Mouse (Mus musculus): ENCODE measurements around the gene Sufu.
A peak's percentile ranks its signal among the peaks of the same experiment; 100 is the strongest.

Gene Sufu

DNA sequence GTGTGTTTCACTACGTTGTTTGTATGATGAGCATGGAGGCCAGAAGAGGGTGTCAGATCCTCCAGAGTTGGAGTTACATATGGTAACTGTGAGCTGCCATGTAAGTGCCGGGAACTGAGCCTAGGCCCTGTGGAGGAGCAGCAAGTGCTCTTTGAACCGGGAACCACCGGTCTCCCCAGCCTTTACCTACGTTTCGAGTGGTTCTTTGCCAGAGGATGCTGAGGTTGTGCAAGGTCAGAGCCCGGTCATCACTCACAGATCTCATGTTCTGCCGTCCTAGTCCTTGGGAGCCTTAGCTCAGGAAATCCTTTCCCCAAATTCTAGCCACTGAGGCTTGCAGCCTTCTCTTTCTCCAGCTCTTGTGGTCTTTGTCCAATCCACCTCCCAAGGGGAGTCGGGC is 37.5 kb downstream of the Sufu start:
- no peak for DNase-seq

DNA sequence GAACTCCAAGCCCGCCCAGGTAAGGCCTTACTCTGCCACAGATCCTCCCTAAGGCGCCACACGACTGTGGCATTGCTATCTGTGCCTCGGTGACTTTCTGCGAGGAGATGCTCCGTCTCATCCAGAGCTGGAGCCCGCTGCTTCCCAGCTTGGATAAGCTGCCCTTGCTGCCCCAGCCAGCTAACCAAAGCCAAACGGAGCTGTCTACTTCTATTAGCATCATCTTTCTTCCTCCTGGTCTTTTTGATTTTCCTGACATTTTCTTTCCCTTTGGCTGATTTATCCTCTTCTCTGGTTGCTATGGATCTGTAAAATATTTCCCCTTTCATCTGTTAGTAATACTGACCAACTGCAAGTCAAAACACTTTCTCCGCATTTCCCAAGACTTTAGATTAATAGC is 37.9 kb downstream of the Sufu start:
- DNase-seq = no peak

DNA sequence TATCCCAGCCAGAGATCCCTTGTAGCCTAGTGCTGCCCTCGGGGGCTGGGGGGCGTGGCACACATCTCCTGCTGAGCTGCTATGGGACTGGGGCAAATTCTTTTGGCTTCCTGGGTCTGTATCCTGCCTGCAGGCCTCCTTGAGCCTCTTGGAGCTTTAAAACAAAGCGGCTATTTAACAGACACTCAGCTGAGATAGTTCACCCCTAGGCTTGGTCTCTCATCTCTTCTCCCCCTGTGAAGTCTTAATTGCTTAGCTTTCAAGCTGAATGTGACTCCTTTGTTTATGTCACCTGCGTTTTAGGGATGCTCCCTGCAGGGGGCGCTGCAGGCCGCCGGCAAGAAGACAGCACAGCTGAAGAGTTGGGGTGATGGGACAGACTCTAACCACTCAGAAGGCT is 38.8 kb downstream of the Sufu start:
- DNase-seq = no peak

DNA sequence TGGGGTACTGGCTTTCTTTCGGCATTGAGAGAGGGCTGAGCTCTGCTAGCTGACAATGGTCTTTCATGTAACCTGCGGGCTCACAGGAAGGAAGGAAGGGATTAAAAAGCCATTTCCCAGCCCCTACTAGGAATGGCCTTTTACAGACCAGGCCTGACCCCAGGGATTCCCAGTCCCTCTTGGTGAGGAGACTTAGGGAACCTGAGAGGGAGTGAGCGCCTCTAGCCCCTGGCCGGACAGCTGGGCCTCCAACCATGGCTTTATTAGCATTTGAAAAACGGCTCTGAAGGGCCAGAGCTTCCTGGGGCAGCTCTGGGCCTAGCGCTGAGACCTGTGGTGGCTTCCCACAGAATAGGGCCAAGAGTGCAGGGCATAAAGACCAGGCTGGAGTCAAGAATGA is 46.8 kb downstream of the Sufu start:
- no peak for DNase-seq

DNA sequence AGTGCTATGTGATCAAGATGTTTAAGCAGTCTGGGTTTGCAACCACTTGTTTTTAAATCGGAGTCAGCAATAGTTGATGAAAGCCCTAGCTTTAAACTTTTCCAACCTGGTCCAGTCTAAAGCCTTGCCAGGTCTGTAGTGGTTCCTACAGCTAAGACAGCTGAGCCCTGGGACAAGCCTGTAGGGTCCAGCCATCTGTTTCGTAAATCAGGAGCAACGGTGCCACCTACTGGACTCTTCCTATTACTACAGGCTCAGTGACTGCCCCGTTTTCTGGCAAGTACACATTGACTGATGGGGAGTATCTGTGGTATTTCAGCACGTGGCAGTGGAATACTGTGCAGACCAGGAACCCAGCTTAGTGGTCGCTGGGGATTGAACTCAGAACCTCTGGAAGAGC is 47.5 kb downstream of the Sufu start:
- peak; percentile 88 for DNase-seq

DNA sequence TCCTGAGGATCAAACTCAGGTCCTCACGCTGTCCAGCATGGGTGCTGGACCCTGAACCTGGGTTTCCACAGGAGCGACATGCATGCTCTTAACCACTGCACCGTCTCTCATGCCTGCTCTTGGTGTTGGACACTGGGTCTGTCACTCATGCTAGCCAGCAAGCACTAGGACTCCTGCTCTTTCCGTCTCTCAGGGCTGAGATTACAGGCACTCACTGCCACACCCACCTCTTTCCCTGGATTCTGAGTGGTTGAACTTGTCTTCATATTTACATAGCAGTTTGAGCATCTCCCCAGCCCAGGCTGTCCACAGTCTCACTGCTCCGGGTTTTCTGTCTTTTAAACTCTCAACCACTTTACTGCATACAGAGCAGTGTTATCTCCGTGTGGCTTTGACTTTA is 48.9 kb downstream of the Sufu start:
- DNase-seq = no peak

DNA sequence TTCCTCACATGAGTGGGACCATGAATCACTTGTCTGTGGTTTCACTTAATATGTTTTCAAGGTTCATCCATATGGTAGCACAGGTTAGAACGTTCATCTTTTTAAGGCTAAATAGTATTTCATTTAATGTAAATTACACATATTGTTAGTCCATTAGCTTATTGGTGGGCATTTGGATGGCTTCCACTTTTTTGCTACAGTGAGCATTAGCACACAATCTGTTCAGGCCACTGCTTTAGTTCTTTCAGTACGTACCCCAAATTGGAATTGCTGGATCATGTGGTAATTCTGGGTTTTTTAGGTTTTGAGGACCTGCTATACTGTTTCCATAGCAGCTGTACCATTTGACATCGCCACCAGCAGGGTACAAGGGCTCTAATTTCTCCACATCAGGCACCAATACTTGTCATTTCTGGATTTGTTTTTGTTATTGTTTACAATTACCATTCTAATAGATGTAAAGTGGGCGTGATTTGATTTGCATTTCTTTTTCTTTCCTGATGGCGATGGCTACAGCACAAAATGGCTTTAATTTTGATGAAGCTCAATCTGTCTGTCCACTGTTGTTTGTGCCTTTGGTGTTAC is 49.8 kb downstream of the Sufu start:
- DNase-seq = no peak

DNA sequence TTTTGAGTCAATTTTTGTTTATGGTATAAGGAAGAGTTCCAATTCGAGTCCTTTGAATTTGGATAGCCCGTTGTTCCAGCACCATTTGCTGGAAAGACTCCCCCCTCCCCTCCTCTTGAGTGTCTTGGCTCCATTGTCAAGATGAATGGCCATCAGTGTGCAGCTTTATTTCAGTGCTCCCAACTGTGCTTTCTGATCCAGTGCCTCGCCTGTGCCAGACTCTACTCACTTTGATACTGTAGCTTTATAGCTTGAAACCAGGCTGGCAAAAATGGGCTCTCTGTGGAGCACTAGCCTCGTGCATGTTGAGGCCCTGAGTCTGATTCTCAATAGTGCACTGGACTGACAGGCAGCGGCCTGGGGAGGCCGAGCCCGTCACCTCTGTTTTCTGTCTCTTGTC is 50.4 kb downstream of the Sufu start:
- no peak for DNase-seq

DNA sequence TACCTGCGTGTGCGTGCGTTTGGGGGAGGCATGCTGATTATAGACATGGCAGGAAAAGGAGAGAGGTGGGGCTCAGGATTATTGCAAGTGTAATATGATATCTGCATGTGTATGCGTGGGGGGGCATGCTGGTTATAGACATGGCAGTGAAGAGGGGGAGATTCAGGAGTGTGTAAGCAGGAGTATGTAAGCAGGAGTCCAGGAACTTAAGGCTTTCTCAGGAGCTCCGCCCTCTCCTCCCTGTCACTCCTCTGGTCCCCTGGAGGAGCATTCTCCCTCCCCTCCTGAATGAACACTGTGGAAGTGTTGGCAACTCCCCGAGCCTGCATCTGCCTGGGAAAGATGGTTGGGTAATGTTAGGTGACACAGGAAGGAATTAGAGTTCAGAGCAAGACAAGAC is 51.2 kb downstream of the Sufu start:
- no peak for DNase-seq

DNA sequence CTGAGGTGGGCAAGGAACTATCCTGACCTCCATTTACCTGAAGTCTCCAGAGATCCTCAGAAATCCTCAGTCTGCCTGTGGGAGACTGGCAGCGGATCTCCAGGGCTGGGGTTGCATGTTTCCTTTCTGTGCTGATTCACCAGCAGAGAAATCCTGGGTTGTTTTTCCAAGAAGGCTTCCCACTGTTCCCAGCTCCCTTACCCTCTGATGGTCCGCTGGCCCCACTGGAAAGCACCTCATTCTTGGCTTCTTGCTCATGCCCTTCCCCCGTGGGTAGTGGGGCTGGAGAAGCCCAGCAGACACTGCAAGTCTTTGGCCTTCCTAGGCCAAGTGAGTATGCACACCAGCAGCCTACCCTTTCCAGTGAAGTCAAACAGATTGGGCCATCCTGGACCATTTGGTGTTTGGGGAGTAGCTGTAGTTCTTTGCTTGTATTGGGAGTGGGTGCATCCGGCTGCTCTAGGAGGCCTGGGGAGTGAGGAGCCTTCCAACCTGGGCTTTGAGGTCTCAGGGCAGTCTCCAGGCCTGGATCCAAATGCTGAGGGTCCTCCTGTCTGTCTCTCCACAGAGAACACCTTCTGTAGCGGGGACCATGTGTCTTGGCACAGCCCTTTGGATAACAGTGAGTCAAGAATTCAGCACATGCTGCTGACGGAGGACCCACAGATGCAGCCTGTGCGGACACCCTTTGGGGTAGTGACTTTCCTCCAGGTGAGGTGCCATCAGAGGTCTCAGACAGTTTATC is 52.7 kb downstream of the Sufu start:
- DNase-seq = no peak

DNA sequence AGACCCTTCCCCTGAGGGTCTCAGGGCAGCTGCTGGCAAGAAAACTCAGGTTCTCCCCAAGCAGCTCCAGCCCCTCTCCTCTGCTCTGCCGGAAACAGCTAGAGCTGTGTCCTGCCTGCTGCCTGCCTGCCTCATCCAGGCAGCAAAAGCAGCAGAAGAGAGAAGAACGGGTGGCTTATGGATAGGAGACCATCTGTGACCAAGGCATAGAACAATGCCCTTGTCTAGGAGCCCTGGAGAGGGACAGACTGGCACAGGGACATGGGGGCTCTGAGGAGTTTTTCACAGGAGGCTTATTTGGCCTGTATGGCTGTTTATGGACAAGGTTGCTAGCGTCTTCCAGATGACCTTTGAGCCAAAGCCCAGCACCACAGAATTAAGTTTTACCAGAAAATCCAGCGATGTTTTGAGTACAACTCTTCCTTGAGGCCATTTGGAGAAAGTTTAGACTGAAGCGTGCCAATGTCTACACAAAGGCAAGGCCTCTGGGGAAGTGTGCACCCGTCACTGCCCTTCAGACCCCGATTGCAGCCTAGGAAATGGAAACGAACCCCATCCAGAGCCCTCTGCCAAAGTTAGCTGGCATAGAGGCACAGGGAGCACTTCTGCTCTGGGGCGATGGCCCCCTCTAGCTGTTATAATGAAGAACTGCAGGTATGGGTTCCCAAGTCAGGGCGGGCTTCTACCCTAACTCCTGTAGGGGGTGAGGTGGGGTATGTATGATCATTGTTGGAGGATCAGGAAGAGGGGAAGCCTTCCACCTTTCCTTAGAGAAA is 55.5 kb downstream of the Sufu start:
- DNase-seq = peak; percentile 58

DNA sequence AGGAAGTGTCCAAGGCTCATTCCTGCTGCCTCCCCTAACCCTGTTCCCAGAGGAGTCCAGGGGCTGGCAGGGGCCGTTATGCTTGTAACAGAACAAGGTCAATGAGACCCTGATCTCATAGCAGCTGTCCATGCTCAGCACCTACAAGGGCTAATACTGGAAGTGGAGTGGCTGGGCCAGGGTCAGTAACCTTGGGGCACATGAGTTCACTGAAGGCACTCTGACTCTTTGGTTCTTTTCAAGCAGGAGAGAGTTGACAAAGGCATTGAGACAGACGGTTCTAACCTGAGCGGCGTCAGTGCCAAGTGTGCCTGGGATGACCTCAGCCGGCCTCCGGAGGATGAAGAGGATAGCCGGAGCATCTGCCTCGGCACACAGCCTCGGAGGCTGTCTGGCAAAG is 56.2 kb downstream of the Sufu start:
- no peak for DNase-seq

DNA sequence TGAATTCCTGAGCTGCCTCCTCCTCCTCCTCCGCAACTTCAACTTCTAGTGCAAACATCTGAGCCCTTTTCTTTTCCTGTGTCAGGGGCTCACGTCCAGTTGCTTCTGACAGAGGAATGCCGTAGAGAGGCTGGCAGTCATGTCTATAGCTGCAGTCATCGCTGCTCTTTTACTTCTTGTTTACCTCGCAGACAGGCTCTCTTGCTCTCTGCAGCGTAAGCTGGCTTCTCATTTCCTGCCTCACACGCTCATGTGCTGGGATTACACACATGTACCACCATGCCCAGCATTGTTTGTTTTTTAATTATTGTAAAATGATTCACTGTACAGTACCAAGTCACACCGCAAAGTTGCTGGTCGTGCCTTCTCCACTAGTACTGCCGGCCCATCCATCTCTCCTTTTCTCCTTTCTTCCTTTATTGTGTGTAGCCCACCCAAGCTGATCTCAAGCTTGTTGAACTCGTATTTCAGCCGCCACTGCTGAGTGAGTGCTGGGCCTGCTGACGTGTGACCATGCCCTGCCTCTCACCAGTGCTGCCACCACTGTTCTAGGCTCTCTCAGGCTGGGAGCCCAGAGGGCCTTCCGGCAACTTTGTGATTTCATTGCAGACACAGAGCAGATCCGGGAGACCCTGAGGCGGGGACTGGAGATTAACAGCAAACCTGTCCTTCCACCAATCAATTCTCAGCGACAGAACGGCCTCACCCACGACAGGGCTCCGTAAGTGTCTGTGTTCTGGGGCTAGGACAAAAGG is 57.6 kb downstream of the Sufu start:
- no peak for DNase-seq

DNA sequence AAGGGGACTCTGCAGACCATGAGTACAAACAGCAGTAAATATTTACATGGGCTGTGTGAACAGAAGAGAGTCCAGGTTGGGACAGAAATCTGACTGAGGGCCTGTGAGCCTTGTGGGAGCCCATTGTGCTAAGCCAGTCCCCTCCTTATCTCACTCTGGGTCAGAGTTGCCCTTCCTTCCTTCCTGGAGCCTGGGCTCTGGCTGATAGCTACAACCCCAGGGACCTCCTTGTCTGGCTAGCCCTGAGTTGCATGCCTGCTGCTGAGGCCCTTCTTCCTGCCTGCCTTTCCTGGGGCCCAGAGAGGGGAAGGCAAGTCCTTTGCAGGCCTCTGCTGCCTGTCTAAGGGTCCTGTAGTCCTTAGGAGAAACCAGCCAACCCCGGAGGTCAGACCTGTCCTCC is 58.3 kb downstream of the Sufu start:
- DNase-seq = peak; percentile 67

DNA sequence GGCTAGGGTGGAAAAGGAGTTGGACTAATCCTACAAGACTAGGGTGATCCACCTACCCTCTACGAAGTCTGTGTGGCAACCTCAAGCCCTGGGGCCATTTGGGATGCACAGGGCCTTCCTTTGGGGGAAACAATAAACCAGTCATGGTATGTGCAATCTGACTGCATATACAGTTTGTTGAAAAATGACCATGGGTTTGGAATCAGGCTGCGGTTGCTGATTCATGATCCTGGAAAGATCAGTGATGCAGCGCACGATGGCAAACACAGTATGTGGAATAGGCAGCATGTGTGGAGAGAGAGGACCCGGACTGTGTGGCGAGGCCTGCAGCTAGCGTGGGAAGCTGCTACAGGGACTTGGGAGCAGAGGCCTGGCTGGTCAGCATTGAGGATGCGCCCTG is 58.9 kb downstream of the Sufu start:
- no peak for DNase-seq

DNA sequence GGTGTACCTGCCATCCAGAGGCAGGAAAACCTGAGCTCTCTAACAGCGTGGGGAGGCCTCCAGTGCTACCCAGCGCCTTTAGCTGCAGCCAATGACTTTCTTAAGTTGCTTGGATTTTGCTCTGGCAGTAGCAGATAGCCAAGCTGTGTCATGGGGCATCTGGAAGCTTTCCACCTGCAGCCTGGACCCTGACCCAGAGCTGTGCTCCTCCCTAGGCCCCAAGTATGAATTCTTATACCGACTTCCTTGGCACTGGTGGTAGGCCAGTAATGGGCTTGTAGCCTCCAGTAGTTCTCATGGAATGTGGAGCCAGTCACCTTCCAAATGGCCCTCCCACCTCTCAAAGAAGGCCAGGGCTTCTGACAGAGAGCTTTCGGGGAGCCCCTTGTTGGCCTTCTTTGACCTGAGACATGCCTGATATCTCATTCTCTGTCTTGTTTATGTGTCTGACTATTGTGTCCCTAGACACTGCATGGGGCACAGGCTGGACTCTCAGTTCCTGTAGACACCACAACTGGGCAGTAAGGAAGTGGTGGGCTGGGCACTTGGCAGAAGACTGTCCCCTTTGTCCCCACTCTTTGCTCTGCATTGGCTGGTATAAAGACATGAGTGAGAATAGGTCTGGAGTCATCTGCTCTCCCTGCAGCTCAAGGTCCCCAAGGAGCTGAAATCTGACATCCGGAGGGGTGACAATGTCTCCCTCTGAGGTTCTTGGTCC is 59.5 kb downstream of the Sufu start:
- DNase-seq = peak; percentile 59

DNA sequence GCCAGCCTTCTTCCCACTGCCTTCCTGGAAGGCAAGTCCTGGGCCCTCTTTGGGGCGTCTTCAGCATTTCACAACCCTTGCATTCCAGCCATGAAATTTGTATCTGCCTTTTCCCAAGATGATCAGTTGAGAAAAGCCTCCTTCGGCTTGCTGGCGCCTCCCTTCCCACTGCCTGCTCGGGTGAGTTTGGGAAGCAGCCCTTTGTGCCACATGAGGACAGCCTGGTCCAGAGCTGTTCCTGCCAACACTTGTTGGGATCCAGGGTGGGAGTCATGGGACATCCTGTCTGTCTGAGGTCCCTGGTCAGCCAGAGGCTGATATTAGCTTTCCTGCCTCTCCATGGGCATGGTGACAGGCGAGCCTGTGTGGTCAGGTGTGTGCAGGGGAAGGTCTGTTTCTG is 61.1 kb downstream of the Sufu start:
- DNase-seq = no peak

DNA sequence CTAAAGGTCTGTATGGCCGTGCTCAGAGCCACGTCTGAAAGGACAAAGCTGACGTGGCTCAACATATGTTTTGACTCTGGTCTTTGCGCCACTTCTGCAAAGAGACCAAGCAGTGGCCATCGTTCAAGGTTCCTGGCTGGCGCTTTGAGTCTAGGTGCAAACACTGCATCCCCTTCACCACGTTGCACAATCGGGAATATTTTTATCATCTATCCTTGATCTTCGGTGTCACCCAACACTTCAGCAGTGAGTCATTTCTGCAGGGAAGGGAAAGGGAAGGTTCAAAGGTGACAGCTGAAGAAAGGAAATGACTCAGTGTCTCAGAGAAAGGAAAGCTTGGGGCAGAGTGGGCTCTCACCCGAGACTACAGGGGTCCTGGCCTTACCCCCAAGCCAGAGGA is 62.6 kb downstream of the Sufu start:
- DNase-seq = no peak

DNA sequence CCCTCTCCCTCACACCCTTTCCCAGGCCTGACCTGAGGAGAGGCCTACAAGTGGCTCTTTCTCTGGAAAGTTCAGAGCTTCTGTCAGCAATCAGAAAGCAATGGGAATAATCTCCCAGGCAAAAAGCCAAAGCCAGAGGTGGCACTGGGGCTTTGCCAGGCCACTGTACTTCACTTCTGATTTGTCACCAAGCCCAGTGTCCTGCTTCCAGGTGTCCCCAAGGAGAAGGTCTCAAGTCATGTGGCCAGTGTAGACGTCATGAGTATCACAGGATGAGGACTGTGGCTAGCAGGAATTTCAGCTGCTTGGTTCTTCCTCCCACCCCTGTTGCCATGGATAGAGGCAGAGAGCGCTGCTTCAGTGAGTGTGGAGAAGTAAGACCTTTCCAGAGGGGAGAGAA is 63.2 kb downstream of the Sufu start:
- DNase-seq = peak; percentile 54

DNA sequence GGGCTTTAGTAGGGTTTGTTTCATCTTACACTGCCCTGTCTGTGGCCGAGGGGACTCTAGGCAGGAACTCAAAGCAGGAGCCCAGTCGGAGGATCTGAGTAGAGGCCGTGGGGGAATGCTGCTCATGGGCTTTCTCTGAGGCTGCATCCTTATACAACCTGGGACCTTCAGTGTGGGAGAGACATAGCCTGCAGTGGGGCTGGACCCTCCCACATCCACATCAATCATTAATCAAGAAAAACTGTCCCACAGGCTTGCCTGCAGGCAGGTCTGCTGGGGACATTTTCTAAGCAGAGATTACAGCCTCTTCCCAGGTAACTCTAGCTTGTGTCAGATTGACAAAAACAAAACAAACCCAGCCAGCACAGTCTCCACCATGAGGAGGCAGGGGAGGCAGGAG is 65.9 kb downstream of the Sufu start:
- DNase-seq = no peak

DNA sequence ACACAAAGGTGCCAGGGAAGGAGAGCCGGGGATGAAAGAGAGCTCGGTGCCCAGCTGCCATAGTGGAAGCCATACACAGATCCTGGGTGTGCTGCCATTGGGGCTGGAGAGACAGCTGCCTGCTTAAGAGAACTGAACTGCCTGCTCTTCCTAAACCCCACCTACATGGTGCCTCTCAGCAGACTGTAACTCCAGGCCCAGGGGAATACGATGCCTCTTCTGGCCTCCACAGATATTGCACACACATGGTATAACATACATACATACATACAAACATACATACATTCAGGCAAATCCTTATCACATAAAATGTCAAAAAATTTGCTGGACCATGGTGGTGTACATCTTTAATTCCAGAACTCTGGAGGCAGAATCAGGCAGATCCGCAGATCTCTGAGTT is 66.8 kb downstream of the Sufu start:
- no peak for DNase-seq

DNA sequence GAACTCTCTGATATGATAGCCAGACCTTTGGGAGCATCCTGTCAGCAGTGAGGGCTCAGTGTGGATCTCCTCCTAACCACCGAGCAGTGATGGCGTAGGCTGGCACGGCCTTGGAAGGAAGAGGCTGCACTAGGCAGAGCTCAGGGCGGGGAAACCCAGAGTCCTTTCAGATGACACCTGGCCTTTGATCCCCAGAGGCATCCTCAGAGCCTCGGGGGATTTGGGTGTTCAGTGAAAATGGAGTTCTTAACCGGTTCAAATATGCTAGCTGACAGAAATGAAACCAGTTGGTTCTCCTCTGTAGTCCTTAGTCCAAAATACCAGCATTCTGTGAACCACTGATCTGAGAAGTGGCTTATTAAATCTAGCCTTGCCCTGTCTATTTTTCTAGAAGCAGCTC is 69.5 kb downstream of the Sufu start:
- DNase-seq = no peak

DNA sequence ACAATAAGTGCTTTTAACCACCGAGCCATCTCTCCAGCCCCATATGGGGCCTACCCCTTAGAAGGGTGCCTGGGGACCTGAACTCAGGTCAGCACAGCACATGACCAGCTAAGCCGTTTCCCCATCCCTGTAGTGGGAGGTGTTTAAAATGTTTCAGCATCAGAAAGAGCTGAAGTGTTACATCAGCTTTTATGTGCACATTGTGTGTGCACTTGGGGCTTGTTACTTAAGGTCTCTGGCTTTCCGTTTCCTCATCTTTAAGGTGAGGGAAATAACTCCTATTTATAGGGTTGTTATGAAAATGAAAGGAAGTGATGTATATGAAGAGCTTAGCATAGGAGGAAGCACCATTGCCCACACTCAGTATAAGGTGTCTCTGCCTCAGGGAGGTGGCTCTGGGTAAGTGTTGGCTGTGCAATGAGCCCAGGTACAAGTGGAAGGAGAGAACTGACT is 70.4 kb downstream of the Sufu start:
- DNase-seq = no peak

Measured in lung, postnatal 14 days (tissue).